Mouse (Mus musculus) liver, embryonic 15.5 days (tissue): ENCODE data around the gene Wnt2b. TPM values are rescaled to one million over a fixed set of nuclear protein-coding genes. Genes with fewer than 3 reads are reported as not detected.

Source experiments
- polyA plus RNA-seq: library from polyadenylated mRNA; unstranded; fragments of >200 nt; fragmentation: Nextera tagmentation; extraction: Ambion mirVana; gene quantifications from 2 replicates; pipeline ENCODE4 v1.2.1, GENCODE M21; 2015

Gene Wnt2b
- polyA plus RNA-seq, 1 experiment from 2014 or later = 0.20 TPM

Other genes starting within 250 kb of the Wnt2b start
- gene Ppm1j, start 180.9 kb downstream of the Wnt2b start, polyA plus RNA-seq = 0.24 and 0.64 TPM in 2 replicates
- gene Fam19a3, start 180.1 kb downstream of the Wnt2b start, polyA plus RNA-seq = not detected in 2 replicates
- 20.5 and 21.5 TPM in 2 replicates for gene Rhoc, start 173.5 kb downstream of the Wnt2b start, polyA plus RNA-seq
- gene Mov10, start 143.4 kb downstream of the Wnt2b start, polyA plus RNA-seq = 27.6 and 29.0 TPM in 2 replicates
- gene St7l, start 97.9 kb downstream of the Wnt2b start, polyA plus RNA-seq = 11.2 and 13.9 TPM in 2 replicates
- gene Capza1, start 97.4 kb downstream of the Wnt2b start, polyA plus RNA-seq = 79.3 and 80.7 TPM in 2 replicates
- gene Cttnbp2nl, start 91.2 kb upstream of the Wnt2b start, polyA plus RNA-seq = 2.1 and 2.2 TPM in 2 replicates
- not detected in 2 replicates for gene 4930564D02Rik, start 104.9 kb upstream of the Wnt2b start, polyA plus RNA-seq